Mouse (Mus musculus): ENCODE measurements at regions not wholly inside any gene's neighbourhood (a gene's known extent, or its start where the extent isn't known, plus 50 kb on each side); places are given as distances from the start of the nearest gene placed in this dataset.

GRCm38 (mm10) chr14:103933813-103934212 lies 89.6 kb upstream of the Ednrb start:
- TF ChIP-seq POLR2A (IDR thresholded peaks at IDR 0.05; ENCODE audit: control insufficient read depth, extremely low read depth, insufficient read depth, low read length, poor library complexity) (no peak), CTCF (IDR thresholded peaks at IDR 0.05; ENCODE audit: borderline replicate concordance, control insufficient read depth, extremely low read depth, insufficient read depth, low read length, poor library complexity) (no peak)
